Mouse (Mus musculus) retina, embryonic 14.5 days (tissue): ENCODE results near the gene Dgkg.

Source experiments
- DNase-seq: peaks from one replicate; pipeline ENCODE4 v3.0.0-alpha.2; 2015; ENCODE audit warnings: low spot score

The Dgkg gene

DNA sequence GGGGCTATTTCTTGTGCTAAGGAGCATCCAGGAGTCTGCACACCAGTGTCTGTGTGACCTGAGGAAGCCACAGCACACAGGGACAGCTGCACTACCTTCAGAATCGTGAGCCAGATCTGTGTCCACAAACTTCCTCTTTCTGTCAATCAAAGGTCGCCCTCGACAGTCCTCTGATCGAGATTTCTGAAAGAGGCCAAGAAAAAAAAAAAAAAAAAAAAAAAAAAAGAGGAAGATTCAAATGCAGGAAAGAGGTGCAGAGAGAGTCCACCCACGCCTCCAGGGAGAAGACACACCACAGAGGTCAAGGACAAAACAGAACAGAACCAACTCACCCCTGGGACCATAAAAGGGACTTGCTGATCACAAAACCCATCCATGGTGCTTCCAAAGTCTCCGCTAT, 220.9 kb downstream of the Dgkg start:
- DNase-seq, result no peak

DNA sequence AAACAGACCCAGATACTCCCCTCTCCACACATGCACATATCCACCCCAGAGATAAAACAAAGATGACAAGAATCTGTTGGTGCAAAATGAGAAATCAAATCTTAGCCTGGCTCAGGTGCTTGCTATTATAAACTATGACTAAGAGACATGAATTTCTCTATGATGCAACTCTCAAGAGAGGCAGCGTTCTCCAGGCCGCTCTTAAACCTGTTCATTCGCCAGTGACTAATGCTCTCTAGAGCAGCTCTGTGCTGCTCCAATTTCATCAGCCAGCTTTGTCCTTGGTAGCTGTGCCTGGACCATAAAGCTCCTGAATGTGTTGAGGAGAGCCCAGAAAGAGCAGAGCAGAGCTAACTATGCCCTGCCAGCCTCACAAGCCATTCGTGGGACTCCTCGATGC, 222.5 kb downstream of the Dgkg start:
- peak; percentile 50 for DNase-seq

DNA sequence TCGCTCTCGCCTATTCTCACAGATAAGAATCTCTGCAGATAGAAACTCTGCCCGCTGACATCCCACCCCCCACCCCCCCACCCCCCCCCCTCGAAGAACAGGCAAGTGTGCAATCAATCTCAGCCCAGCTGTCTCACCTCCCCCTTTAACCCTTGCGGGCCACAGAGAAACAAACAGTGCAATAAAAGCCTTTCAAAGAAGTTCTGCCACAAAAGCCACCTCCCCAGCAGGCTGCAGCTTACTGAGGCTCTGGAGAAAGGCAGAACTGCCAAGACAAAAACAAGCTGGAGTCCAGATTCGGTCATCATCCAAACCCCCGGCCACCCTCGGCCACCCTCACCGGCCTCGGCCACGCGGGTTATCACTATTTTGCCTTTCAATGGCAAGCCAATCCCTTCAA, 223.1 kb downstream of the Dgkg start:
- DNase-seq, result peak; percentile 24

DNA sequence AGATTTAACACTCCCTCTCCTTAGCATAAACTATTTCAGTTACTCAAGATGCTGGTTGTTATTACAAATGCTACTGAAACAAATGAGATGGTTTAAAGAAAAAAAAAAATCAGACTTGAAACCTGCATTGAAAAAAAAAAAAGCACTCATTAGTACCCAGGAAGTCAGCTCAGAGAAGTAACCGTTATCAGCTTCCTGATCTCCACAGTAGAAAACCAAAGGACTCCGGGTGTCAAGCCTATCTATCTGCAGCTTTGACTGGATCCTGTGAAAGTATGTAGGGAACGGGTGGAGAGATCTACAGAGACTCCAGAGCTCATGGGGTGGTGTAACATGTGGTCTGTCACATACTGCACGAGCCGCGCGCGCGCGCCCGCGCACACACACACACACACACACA, 225.2 kb downstream of the Dgkg start:
- DNase-seq, result no peak

DNA sequence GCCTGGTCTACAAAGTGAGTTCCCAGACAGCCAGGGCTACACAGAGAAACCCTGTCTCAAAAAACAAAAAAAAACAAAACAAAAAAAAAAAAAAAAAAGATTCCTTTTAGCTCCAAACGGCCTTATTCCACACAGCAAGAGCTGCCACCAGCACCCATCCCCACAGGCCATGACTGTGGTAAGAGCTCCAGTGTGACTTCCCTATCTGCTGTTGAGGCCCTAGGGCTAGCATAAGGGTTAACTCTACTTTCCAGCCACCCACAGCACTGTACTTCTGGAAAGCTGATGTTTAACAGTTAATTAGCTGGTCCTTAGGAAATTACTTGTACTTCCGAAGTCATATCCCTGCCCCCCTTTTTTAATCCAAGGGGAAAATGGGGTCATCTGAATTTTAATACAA, 225.7 kb downstream of the Dgkg start:
- no peak for DNase-seq

DNA sequence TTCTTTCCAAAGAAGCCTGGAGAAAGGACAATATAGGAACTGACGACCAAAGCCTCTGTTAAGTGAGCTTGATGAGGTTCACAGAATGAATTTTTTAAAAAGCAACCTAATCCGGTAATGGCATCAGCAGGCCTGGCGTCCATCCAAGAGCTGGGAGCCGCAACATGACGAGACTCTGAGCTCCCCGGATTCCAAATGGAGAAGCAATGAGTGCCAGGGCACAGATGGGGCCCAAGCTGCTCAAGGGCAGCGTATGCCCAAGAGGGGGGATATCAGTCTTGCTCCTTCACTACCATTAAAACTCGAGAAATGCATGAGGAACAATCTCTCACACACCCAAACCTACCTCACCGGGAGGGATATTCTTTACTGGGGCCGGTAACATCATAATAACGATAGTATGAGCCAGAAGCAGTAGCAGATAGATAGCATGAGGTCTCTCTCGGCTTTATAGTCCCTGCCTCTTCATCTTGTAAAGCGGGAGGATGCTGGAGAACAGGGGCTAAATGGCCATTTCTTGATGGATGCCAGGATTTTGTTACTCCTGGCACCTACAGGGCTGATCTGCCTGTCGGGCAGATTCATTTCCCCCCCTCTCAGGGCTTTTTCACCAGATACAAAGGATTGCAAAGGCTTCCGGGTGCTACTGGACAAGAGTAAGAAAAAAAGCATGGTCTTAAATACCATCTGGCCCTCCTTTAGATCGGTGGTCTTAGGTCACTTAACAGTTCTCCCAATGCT, 226.6 kb downstream of the Dgkg start:
- peak; percentile 12 for DNase-seq

DNA sequence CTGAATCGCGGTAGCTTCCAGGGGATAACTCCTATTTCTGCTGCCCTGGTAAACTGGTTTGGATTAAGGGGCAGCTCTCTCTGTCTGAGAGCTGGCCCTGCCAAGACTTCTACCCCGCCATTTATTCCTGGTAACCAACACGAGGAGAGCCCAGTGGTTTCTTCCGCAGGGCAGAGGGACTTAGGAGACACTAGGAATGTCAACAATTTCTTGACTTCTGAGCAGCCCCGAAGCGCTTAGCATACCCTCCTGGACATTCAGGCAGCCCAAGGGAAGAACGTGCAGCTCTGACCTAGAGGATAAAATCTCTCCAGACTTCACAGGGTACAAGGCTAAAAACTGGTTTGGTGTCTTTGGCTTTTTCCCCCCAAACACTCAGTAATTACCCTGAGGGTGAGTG, 227.6 kb downstream of the Dgkg start:
- no peak for DNase-seq

DNA sequence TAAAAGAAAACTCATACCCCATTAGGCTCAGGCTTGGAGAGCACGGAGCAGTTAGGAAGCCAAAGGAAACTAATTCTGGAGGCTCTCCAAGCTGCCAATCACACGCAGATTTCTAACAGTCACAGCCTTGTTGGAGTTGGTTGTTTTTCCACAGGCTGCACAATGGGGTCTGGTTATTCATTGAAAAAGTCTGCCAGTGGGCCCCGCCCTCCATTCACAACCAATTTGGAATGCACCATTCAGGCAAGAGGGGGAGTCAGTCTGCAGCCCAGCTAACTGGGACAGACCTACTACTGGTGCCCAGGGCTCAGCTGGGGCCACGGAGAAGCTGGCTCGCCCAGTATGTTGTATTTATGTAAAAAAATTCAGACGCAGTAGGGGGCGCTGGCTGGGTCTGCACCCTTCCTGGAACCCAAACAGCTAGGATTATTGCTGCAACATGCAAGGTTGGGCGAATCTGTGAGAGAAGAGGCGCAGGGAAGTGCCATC, 228.1 kb downstream of the Dgkg start:
- DNase-seq, result peak; percentile 95

DNA sequence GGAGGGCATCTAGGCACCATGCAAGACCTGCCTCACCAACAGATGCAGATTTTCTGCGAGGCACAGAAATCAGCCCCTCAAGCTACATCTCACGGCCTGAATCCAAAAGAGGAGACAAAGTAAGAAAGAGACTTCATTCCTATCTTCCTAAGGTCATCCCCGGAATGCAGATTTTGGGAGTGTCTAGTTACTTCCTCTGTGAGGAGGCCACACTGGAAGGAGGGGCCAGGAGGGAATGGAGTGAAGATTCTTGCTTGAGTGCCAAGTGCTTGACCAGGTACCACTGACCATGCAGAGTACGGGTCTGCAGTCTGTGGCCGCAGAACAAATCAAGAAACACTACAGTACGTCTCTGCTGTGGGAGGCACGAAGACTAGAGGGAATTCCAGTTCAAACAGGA, 230.2 kb downstream of the Dgkg start:
- no peak for DNase-seq

DNA sequence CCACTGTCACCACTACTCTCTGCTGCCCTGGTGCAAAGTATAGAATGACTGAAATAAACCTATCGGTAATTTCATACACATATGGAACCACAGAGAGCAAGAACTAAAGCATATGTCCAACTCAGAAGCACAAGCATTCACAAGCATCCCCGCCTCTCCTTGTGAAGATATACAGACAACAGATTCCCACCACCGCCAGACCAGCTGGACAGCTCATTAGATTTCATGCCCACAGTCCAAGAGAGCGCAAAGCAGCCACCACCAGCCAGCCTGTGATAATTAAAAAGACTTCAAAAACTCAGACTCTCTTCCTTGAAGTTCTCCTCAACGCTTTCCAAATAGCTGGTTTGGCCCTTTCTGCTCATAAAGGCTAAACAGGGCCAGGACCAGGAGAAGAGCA, 234.8 kb downstream of the Dgkg start:
- DNase-seq, result no peak
